Mouse (Mus musculus): ENCODE measurements at regions not wholly inside any gene's neighbourhood (a gene's known extent, or its start where the extent isn't known, plus 50 kb on each side); places are given as distances from the start of the nearest gene placed in this dataset.
"Not testable (repeated sequence)": the region's sequence is repeated elsewhere in the genome, so short reads cannot be mapped to it uniquely, and the experiment has no call there.

DNA sequence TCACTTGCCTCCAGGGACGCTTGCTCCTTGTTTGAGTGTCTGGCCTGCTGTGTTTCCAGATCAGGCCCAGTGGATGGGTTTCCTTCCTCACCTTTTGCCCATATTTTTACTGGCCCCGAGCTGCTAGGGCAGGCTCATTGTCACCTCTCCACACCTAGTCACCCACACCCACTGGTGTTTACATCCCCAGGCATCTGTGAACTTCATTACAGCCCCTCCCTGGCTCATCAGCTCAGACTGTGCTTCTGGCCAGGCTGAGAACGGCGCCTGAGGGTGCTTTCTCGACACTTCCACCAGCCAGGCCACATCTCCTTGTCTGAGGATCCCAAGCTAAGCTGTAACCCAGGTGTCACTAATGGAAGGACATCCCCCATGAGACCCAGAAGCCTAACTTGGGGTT, 129.8 kb upstream of the Klf4 start:
- DNase-seq = no peak

DNA sequence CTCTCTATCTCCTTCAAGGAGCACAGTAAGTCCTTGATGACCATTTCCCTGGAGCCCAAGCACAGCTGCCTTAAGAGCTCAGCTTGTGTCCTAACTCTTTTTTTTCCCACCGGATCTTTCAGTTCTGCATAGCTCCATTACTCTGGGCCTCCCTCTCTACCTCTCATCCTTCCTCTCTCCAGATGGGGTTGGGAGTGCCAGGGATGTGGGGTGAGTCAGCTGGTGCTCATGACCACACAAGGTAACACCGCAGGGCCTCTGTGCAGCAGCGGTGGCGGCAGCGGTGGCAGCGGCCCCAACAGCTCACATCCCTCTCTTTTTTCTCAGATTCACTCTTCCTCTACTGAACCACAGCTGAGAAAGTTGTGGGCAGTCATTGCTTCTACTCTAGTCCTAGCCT, 126.6 kb upstream of the Klf4 start:
- no peak for DNase-seq

DNA sequence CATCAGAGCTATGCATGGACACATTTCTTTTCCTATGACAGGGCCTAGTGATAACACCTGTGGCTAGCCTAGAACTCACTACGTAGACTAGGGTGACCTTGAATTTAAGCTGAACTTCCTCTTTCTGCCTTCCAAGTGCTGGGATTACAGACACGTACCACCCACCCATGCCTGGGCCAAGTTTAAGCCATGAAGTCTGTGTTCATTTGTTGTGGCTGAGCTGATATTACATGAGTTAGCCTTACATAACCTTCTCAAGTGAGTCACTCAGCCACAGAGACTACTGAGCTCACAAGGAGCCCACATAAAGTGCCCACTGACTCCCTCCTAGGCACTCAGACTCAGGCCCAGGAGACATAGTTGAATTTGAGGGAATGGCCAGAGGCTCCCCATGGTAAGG, 123.1 kb upstream of the Klf4 start:
- no peak for DNase-seq

DNA sequence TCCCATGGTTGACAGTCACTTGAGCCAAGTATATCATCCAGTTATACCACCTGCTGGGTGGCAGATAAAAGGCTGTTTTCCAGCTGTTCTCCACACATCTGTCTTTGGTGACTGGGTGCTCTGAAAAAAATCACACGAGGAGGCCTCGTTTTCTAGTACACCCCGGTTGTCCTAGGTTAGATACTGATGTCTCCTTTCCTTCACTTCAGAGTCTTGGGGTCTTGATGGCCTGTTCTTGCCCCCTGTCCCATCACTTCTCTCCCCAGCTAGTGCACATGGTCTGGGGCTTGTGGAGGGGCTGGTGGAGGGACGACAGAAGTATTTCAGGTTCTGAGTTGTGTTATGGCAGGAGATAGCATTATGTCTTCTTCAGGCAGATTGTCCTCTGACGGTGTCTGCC, 120.4 kb upstream of the Klf4 start:
- no peak for DNase-seq

DNA sequence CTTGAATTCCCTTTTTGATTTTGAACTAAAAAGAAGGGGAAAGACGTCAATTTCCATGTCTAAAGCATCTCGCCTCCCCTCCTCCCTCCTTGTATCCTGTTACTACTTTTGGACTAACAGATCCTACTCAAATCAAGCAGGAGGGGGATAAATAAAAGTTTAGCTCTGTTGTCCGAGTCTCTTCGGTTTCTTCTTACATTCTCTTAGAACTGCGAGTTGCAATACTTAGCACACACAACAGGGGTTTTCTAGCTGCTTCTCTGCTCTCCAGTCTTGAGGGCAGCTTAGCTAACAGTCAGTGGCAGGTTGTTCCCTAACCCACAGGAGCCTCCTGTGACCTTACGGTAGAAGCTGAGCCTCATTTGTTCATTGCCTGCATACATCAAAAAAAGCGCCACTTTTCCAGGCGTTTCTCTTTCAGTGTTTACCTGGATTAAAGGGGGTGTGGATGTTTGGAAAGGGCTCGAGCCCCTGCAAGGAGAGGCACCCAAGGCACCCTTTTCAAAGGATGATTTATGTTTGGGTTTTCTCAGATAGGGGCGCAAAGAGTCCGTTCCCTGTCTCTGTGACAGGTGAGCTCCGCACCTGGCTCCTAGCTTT, 119.6 kb upstream of the Klf4 start:
- DNase-seq = no peak

DNA sequence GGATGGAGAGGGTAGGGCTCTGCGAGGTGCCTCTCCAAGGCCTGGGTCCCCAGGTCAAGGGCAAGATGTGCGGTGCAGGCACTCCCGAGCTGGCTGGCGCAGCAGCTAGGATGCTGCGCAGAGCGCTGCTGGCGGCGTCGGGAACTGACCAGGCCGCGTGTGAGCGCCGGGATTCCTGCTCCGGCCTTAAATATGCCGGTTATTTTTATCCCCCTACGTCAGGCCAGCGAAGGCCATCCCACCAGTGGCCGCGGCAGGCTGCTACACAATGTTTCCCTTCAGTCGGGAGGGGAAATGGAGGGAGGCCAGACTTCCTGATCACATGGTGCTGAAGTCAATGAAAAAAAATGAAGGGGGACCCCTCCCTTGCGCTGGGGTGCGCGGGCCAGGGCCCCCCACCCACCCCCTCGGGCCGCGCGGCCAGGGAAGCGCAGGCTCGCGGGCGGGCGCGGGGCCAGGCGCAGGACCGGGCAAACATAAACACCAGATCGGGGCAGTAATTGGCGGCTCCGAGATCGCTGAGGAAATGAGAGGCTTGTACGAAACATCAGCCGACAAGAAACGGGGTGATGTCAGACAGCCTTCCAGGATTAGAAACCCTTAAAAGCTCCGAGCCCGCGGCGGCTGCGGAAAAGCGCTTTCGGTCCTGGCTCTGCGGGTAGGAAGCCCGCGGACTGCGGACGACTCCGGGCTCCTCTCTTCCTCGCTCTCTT, 118.9 kb upstream of the Klf4 start:
- peak; percentile 87 for DNase-seq

DNA sequence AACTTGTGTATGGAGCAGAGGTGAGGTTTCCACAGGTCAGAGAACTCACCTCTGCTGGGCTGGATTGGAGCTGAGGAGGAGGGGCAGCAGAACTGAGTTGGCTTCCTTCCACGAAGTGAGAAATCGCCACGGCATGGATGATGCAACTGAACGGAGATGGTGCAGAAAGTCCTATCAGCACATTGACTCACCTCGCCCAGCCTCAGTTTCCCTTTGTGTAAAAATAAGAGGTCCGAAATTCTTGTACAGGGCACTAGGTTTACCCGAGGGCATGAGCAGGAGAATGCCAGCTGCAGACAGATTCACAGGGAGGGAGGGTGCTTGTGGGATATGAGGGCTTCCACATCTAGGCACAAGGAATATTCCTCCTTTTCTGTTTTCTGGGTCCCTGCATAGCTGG, 117.9 kb upstream of the Klf4 start:
- no peak for DNase-seq

DNA sequence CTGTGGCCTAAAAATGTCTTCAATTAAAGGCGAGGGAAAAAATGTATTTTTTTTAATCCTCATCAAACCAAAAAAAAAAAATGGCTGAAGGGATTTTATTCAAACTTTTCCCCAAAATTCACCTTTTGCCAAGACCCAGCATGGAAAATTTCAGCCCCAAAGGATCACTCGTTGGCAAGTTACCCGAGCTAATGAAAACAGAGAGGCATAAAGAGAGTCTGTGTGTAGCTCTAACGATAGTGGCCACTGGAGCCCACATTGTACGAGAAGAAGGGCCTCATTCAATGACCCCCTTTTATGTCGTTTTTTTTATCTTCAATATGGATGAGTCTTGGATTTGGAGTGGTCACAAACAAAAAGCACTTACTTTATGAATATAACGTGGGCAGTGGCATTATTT, 116.1 kb upstream of the Klf4 start:
- no peak for DNase-seq

DNA sequence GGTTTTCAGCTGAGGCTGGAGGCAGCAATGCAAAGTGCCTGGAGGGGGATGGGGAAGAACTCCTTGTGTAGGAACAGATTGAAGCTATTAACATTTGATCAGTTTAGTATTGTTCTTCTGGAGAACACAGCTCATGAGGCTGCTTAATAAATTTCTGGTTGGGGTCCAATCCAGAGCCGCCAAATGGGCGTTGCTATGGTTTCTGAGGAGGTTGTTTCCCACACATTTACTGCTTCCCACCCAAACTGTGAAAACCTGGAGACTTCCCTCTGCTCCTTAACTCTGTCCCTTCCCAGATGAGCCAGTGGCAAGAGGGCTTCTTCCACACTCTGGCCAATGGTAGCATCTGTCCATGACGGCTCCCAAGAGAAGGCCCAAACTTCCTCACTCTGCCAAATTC, 113.2 kb upstream of the Klf4 start:
- DNase-seq = no peak

DNA sequence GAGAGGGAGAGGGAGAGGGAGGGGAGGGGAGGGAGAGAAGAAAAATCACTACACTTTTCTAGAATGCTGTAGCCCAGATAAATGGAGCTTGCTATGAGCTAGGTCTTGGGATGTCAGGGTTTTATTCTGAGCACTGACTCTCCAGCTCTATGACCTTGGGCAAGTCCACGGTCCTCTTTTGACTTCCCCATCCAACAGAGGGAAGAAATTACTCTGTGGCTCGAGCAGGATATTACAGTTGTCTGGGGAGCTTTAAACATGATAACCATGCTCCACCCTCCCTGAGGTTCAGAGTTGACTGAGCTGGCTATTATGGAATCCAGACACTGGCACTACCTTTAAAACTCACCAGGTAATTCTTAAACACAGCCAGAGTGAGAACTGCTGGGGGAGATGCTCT, 112.6 kb upstream of the Klf4 start:
- DNase-seq = no peak

DNA sequence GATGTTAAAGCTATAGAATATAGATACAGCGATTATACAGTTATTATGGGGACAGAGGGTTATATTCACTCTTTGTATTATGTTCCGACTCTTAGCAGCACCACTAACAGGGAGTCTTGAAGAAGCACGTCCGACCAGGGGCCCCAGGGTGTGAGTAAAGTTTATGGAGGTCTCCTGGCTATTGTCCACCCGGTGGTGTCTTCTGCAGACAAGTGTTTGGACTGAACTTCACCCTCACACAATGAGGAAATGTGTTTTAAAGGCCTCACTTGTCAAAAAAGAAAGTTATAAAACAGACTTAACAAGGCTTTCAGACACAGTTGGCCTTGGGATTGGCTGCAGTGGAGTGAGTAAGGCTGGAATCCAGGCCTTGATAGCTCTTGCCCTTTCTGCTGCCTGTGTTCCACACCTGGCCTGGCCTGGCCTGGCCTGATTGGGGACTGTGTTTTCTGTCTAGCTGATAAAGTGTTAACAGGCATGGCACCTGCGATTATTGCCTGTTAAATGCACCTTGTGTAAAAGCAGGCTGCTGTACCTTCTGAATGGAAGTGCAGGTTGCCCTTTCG, 102.8 kb upstream of the Klf4 start:
- no peak for DNase-seq

DNA sequence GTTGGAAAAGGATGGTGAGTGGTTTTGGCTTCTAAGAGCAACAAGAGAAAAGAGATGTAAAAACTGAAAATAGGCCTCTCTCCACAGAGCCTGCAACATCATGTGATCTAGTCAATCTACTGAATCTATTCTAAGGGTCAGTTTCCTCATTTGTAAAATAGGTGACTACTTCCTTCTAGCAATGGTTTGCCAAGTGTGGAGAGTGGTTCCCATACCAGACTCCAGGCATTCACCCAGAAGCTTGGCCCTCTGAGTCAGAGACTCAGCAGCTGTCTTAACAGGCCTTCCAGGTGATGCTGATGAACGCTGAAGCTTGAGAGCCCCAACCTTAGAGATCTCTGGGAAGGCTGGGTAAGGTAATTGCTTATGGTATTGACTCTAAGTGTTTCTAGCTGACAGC, 98.9 kb upstream of the Klf4 start:
- no peak for DNase-seq

DNA sequence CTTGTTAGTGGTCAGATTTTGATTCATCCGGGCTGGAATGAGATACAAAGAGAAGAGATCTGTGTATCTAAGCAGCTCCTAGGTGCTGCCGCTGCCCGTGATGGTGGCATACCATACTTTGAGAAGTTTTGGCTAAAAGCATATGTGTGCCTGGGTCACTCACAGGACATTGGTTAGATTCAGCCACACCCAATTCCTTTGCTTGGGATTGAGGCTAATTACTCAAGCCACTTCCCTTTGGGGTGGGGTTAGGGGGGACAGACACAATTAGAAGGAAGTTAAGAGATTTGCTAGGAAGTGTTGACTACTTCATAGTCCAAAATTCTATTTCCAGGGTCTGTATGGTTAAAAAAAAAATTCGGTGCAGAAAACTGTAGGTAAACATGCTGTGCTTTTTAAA, 97.9 kb upstream of the Klf4 start:
- DNase-seq = not testable (repeated sequence)

DNA sequence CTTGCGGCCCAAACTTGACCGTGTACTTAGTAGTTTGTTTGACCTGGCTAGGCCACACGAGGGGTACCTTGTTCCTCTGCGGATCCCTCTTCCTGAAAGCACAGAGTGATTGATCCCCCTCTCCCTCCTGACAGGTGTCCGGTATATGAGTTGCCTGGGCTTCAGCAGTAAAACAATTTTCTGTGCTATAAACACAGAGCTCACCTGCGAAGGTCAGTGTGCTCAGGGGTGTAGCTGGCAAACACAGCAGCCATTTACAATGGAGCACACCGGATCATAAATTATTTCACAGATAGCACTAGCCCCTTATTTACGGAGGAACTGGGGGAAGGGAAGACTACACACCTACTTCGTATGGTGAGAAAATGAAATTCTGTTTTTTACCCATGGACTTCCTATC, 92.5 kb upstream of the Klf4 start:
- DNase-seq = no peak

DNA sequence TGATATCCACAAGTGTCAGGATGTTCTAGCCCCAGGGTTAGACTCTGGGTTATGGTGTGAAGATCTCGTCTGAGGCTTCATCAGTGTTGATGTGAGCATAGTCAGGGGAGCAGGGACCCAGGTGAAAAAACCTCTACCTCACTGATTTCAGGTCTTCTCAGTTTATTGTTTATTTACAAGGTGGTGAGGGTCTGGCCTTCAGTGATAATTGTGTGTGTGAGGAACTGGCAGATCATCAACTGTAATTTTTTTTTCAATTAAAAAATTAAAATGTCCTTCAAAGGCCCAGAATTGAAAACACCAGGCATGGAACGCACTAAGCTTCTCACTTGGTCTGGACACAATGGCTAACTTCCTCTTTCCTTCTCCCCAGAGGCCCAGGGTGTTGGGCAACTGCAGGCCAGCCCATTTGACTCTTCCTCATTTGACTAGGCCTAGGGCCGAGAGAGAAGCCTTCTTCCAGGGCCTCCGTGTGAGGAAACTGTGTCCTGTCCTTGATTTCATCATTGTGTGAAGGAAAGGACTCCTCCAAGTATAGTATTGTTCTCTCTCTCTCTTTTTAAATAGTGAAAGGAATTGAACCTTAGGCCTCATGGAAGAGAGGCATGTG, 91.0 kb upstream of the Klf4 start:
- peak; percentile 4 for DNase-seq

DNA sequence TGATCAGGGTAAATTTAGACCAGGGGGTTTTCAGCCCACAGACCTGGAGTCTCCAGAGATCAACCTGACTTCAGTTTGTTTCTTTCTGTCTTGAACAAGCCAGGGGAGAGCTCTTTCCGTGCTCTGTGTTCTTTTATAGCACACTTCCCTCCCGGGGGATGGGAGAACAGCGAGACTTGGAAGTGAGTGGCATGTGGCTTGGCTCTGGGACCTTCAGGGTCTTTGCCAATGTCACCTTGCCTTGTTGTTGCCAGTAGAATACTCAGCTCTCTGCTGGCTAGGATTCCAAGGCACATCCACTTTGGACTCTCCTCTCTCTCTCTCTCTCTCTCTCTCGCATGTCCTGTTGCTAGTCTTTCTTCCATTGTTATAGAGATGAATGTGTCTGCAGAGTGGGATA, 90.4 kb upstream of the Klf4 start:
- no peak for DNase-seq

DNA sequence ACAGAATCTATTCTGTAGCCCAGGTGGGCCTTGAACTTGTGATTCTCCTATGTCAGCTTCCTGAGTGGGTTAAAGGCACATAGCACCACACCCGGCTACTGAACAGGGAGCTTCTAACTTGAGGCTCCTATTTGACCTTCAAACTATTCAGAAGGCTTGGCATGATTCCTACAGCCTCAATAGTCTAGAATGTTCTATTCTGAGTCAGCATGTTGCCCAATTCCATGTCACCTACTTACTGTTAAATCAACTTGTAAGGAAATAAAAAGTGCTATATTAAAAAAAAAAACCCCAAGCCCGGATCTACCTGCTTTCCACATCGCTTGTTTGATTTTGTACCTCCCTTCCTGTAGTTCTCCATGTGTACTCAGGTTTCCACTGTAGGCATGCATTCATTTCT, 87.6 kb upstream of the Klf4 start:
- no peak for DNase-seq

DNA sequence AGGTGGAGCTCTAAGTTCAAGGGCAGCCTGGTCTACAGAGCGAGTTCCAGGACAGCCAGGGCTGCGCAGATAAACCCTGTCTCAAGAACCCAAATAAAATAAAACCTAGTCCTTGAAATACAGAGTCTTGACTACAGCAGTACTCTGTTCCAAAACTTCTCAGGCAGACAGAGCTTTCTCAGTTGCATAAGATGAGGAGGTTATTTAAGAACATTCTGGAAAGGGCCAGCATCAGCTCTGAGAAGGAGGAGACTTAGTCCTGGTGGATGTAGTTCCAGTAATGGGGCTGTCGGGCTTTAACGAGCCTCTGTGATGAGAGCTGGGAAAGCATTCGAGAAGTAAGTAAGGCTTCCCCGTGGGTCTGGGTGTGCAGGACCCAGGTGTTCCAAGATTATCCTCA, 83.5 kb upstream of the Klf4 start:
- no peak for DNase-seq

DNA sequence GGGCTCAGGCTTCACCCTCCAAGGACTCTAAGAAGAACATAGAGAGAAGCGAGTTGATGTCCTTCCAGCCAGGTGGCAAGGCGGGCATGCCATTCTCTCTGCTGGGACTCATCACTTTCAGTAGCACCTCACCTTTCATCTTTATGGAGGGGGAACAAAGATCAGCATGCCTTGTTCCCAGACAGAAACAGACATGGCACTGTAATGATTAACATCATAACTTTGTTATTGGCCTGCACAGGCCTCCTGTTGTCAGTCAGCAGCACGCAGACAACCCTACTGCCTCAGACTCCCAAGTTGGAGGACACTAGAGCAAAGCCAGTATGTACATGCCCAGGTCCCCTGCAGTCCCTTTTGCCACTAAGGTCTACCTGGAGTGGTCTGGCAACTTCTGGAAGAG, 81.3 kb upstream of the Klf4 start:
- peak; percentile 11 for DNase-seq

DNA sequence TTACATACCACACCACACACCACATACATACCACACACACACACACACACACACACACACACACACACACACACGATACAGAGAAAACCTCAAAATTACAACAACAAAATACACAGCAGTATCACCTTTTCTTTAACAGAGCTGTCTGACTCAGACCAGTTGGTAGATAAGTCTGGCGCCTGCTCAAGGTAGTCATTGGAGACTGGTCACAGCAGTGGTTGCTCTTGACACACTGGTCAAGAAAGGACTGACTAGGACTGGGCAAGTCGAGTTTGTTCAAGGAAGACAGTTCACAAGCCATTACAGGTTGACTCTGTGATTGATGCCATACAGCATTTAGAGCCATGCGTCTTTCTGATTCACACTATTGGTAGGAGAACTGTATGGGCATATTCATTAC, 78.7 kb upstream of the Klf4 start:
- no peak for DNase-seq

DNA sequence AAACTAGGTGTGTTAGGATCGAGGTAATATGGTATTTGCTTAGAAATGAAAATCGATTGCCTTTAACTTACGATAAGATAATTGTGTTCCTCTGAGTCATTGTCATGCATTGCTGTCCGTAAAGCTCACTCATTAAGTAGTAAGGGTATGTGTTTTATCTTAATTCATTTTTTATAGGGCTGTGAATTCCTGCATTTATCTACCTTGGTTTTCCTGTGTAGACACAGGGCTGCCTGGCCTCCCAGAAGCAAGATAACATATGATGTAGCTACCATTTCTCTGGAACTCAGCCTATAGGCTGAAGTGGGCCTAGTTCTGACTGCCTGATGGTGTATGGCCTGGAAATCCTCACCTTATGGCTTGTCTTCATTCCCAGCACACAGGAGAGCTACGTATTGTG, 76.9 kb upstream of the Klf4 start:
- DNase-seq = no peak

DNA sequence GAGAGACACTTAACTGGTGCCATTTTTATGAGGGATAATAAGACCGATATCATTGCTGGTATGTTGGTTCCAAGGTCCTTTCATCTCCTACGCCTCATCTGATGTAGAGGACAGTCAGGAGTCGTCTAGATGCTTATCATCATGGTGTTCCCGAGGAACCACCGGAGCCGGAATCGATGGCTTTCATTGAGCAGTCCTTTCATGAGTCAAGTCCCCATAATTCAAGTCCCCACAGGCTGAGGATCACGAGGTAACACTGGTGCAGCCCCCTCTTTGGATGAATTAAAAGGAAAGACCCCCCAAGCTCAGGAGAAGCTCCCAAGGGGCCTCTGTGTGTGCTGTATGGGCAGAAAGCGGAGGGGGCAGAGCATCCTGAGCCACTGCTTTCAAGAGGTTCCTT, 73.3 kb upstream of the Klf4 start:
- DNase-seq = no peak

DNA sequence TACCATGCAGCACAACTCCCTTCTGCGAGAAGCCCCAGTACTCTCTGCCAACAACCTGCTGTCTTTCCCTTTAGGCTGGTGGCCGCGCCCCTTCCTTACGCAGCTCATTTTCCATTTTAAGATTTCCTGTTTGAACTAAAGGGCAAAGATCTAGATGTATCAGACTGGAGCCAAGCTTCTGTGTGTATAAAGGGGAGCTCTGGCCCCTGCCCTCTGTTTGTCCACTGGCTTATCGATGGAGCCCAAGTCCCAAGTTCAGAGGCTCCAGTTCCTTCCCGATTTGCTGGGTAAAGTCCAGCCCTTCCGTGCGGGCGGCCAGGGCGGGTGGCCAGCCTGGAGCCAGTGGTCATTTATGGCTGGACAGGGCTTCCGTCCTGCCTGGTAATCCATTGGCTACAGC, 72.6 kb upstream of the Klf4 start:
- peak; percentile 73 for DNase-seq

DNA sequence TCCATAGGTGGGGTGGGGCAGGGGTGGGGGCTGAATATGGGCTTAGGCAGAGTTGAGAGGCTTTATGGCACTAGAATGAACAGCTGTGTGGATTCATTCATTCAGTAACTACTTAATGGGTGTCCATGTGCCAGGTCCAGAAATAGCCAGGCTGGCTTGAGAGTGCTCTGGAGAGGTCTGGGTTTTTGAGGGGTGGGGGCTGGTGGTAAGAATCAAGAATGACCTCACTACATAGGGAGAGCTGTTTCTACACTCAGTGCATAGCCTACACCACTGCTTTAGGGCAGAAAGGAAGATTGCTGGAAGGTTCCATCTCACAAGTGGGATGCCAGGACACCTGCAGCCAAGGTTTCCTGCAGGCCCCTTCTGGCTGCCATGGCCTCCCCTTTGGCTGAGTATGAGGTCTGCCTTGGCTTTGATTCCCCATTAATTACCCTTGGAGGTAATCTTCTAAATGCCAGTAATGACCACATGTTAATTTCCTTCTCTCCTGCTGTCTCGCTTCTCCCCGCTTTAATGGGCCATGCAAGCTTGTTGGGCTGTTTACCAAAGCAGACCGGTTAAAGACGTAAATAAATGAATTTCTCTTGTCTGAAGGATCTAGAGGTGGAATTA, 71.7 kb upstream of the Klf4 start:
- no peak for DNase-seq

Measured in kidney, adult 11 months (tissue).